Mouse (Mus musculus) c-Kit-negative CD71-positive TER-119-positive erythroid progenitor cells, embryonic 14.5 days (primary cell): ENCODE data around the gene Ppp4r3a.
"Not testable (repeated sequence)": the region's sequence is repeated elsewhere in the genome, so short reads cannot be mapped to it uniquely, and the experiment has no call there.

Experiments used
- DNase-seq: peaks from one replicate; pipeline ENCODE4 v3.0.0-alpha.2; 2013; ENCODE audit warnings: low read depth, low spot score

Ppp4r3a gene

DNA sequence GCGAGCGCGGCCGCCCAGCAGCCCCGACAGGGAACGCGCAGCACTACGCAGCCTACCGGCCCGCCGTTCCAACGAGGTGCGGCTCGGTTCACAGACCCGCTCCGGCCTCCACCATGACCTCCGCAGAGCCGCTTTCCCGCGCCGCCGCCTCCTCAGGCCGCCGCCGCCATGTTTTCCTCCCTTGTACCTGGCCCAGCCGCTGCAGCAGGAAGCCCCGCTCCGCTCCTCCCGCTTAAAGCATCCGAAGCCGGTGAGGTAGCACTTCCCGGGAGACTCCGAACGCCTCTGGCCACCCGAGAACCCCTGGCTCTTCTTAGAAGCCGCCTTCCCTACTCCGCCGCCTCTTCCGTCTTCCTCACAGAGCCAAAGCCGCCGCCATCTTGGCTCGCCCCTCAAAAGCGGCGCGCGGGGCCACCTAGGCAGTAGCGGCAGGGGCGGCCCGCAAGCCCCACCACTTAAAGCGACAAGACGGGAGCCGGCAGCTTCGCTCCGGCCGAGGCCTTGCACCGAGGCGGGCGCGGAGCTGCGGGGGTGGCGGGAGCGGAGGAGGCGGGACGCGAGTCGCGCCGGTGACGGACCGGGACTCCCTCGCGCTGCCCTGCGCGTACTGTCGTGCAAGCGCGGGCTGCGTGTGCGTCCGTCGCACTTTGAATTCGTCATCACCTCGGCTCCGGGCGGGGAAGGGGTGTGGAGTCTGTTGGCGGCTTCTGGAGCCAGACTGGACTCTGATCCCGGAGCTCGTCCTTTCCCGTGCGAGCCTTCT, at the start of gene Ppp4r3a:
Gene Ppp4r3a (minus strand): TSS at position 627 of the 763 bp plus-strand sequence.
- DNase-seq = peak; percentile 87

GRCm38 (mm10) chr12:101123013-101123412, 39.5 kb upstream of the Ppp4r3a start:
- DNase-seq = no peak

DNA sequence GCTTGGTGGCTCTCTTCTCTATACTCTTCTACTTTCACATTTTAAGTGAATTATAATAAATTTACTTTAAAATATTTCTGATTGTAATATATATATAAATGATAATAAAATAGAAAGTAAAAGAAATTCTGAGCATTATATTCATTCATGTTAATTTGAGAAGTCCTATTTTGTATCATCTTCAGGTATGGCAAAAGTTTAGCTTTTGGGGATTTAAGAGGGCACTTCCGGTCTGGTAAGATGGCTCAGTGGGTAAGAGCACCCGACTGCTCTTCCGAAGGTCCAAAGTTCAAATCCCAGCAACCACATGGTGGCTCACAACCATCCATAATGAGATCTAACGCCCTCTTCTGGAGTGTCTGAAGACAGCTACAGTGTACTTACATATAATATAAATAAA, 38.6 kb upstream of the Ppp4r3a start:
- not testable (repeated sequence) for DNase-seq

DNA sequence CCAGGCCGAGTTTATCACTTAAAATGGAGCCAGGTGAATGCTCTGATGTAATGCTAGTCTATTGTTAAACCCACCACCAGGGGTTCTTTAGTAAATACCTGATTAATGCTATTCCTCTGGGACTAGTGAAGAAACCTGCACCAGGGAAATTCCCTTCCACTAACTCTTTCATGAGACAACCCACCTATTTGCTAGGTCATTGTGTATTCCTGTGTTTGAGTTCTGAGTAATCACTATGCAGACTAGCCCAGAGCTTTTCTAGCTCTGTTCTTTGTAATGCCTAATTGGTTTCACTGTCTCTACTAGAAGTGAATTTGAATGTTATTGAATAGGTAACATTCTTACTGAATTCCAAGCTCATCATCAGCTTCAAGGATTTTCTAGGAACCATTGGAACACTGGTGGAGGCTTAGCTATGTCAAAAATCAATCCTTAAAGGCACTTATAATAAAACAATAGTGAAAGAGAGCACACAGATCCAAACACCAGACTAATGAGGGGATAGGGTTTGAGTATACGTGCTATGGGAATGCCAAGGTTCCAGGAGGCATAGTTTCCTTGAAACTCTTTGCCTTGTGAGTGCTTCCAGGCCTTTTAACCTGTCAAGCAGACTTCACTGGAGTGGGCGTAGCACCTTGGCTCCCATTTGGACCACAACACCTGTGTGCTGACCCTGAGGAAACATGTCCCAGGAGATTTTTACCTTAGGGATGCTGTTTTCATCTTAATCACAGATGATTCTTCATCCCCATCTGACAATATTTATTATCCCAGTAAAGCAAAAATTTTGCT, 26.5 kb upstream of the Ppp4r3a start:
- not testable (repeated sequence) for DNase-seq

GRCm38 (mm10) chr12:101107722-101108121, 24.2 kb upstream of the Ppp4r3a start:
- no peak for DNase-seq

GRCm38 (mm10) chr12:101105571-101105970, 22.1 kb upstream of the Ppp4r3a start:
- DNase-seq = no peak

GRCm38 (mm10) chr12:101102648-101103047, 19.1 kb upstream of the Ppp4r3a start:
- no peak for DNase-seq

DNA sequence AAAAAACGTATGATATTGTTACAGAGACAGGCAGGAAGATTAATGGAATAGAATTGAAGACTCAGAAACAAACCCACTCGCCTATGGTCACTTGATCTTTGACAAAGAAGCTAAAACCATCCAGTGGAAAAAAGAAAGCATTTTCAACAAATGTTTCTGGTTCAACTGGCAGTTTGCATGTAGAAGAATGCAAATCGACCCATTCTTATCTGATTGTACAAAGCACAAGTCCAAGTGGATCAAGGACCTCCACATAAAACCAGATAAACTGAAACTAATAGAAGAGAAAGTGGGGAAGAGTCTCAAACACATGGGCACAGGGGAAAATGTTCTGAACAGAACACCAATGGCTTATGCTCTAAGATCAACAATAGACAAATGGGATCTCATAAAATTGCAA, 10.2 kb upstream of the Ppp4r3a start:
- DNase-seq = not testable (repeated sequence)

GRCm38 (mm10) chr12:101089955-101090354, 6.5 kb upstream of the Ppp4r3a start:
- no peak for DNase-seq

GRCm38 (mm10) chr12:101087406-101087805, 3.9 kb upstream of the Ppp4r3a start:
- DNase-seq = no peak

DNA sequence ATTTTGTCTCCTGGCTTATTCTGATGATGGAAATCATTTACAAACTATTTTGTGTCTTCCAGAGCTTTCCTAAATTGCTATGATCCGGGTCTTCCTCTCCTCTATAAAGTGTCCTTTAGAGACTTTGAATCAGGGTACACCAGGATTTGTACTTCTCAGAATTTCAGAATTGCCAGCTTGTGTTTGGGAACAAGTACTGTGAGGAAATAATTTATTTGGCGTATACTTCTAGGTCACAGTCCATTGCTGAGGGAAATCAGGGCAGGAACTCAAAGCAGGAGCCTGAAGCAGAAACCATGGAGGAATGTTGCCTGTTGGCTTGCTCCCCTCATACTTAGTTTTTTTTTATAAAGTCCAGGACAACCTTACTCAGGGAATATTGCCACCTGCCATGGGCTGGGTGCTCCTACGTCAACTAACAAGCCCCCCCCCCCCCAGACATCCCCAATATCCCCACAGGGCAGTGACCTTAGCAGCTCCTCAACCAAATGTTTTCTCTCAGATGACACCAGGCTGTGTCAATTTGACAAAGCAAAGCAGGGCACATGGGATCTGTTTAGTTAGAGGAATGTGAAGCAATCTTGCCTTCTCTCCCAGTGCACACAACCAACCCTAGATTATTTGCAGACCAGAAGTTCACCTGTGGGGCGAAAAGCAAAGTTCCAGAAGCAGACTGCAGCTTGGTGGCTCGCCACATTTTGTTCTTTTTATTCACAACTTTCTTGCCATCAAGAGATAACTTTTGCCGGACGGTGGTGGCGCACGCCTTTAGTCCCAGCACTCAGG, 1.6 kb upstream of the Ppp4r3a start:
- DNase-seq = no peak

GRCm38 (mm10) chr12:101084237-101084636, 735 bp upstream of the Ppp4r3a start:
- no peak for DNase-seq

GRCm38 (mm10) chr12:101083839-101084195, 315 bp upstream of the Ppp4r3a start:
- DNase-seq = no peak

GRCm38 (mm10) chr12:101082296-101083075, 1.0 kb downstream of the Ppp4r3a start:
- no peak for DNase-seq

GRCm38 (mm10) chr12:101077955-101078354, 5.5 kb downstream of the Ppp4r3a start:
- no peak for DNase-seq

- no peak for DNase-seq
Measured at GRCm38 (mm10) chr12:101075433-101075832, 8.1 kb downstream of the Ppp4r3a start.

DNA sequence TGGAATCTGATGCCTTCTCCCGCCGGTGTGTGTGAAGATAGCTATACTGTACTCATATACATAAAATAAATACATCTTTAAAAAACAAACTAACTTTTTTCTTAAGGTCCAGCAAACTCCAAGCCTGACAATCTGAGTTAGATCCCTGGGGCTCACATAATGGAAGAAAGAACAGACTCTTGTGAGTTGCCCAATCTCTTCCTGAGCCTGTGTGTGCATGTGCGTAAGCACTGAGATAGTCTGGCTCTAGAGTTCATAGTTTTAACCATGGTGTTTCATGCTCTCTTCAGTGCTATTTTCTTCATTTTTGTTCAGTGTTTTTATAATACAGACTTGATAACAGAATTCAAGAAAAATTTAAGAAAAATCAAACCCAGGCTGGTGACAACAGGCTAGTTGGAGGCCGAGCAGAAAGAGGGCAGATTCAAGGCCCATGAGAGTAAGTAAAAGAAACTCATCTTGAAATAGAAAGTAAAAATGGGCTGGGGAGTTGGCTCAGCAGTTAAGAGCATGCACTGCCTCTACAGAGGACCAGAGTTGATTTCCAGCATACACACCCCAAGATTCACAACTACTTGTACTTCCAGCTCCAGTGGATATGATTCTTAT, 8.6 kb downstream of the Ppp4r3a start:
- DNase-seq = no peak

DNA sequence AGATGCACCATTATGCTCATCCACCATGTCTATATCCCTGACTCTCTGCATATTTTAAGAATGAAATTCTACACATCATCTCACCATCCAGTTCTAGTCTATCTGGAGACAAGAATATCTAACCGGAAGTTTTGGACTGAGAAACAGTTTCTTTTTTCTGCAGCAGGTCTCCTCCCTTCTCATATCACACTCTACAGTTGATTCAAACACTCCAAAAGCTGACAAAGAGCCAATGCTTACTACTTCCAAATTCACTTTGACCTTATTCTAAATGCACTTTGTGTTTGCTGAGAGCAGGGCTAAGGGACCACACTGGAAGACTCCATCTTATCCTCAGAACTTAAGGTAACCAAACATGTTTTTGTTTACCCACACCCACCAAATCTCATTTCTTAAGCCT, 13.7 kb downstream of the Ppp4r3a start:
- no peak for DNase-seq

DNA sequence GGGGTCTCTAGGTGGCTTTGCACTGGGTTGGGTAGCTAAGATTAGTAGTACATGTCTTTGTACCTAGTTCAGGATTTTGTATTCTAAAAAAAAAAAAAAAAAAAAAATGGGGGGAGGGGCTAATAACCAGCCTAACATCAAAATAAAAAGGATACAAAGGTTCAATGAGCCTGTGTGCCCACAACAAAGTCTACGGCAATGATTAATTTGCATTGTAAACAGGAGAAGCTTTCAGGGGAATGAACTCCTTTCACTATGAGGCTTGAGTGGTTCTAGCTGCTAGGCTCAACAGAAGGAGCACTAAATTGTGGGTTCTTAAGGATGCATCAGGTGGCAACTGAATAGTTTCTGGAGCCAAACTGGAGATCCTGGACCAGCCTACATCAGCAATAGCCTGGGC, 17.2 kb downstream of the Ppp4r3a start:
- no peak for DNase-seq

GRCm38 (mm10) chr12:101039956-101040355, 43.5 kb downstream of the Ppp4r3a start:
- no peak for DNase-seq
